Mouse (Mus musculus) embryonic facial prominence, embryonic 14.5 days (tissue): ENCODE measurements at regions not wholly inside any gene's neighbourhood (a gene's known extent, or its start where the extent isn't known, plus 50 kb on each side); places are given as distances from the start of the nearest gene placed in this dataset.

ENCODE experiments used
- ATAC-seq: fragments of 200-750 bp; cut with Nextera tagmentation; 2 replicates; pipeline ENCODE4 v1.8.0; 2017; ENCODE audit warnings: low read depth, moderate number of reproducible peaks, moderate TSS enrichment
- DNase-seq: peaks from one replicate; pipeline ENCODE4 v3.0.0-alpha.2; 2015; ENCODE audit warnings: low spot score
- H3K27ac ChIP-seq: fragments of 300-500 bp; sonication (generic); replicated peaks from 2 replicates; pipeline ENCODE4 v1.5.1; 2014; ENCODE audit warnings: low read depth, mild to moderate bottlenecking, low read length, moderate library complexity
- H3K27me3 ChIP-seq: fragments of 300-500 bp; sonication (generic); replicated peaks from 2 replicates; pipeline ENCODE4 v1.6.1; 2014; ENCODE audit warnings: low read length; ENCODE audit not compliant: control insufficient read depth, insufficient read depth
- H3K36me3 ChIP-seq: fragments of 300-500 bp; sonication (generic); 2 replicates; pipeline ENCODE4 v1.6.1; 2014; ENCODE audit warnings: low read length, mixed read lengths; ENCODE audit not compliant: control insufficient read depth, insufficient read depth
- H3K4me1 ChIP-seq: fragments of 300-500 bp; sonication (generic); 2 replicates; pipeline ENCODE4 v1.6.1; 2014; ENCODE audit warnings: antibody characterized with exemption, low read length; ENCODE audit not compliant: control insufficient read depth, insufficient read depth
- H3K4me2 ChIP-seq: fragments of 300-500 bp; sonication (generic); 2 replicates; pipeline ENCODE4 v1.6.1; 2014; ENCODE audit warnings: low read depth, mild to moderate bottlenecking, low read length, moderate library complexity, mixed read lengths
- H3K4me3 ChIP-seq: fragments of 300-500 bp; sonication (generic); 2 replicates; pipeline ENCODE4 v1.5.1; 2014; ENCODE audit warnings: low read depth, mild to moderate bottlenecking, low read length
- H3K9ac ChIP-seq: fragments of 300-500 bp; sonication (generic); 2 replicates; pipeline ENCODE4 v1.6.1; 2014; ENCODE audit warnings: low read depth, mild to moderate bottlenecking, low read length, moderate library complexity, mixed read lengths
- H3K9me3 ChIP-seq: fragments of 300-500 bp; sonication (generic); 2 replicates; pipeline ENCODE4 v1.6.1; 2016; ENCODE audit warnings: low read length; ENCODE audit not compliant: control insufficient read depth
- WGBS: fragments of 180-500 bp; shearing (Covaris S2); extraction: QIAGEN DNeasy Blood & Tissue Kit; methylation state at CpG from one replicate; pipeline ENCODE4 v1.1.7; 2014; 5-methylcytosine and 5-hydroxymethylcytosine counted together

DNA sequence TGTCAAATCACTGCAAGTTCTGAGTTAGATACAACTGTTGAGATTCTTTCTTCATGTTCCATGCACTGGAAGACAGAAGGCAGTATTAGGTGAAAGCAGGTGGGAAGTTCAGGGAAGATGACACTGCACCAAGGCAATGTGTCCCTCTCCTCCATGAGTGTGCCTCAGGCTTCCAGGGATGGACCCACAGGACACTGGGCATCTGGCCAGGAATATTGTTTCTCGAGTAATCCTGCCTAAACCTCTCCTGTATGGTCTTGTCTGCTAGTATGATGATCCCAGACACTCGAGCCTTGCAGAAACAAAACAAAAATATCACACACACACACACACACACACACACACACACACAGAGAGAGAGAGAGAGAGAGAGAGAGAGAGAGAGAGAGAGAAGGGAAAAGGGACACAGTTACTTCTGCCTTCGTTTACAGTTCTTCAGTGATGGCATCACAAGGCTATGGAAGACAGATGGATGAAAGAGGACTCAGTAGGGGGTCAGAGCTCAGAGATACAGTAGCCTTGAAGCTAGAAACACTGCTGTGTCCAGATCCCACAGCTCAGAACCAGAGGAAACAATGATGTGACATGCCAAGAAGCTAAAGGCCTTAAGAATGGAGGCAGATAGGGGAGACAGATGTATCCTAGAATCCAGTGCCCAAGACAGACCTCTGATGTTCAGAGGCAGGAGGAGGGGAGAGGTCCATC, 154.8 kb downstream of the Gm815 start:
- Histone ChIP-seq H3K4me3 (no peak overlapping the region), H3K36me3 (no peaks in the 10 kb centered on the region), H3K9ac (no peak overlapping the region), H3K4me2 (no peak overlapping the region), H3K27me3 (no peaks in the 10 kb centered on the region), H3K9me3 (no peaks in the 10 kb centered on the region), H3K27ac (no peak overlapping the region), H3K4me1 (no peaks in the 10 kb centered on the region)
- DNase-seq (peak; percentile 24), ATAC-seq (no peak)
- 49% methylated on average over 3 of the region's 3 CpGs for WGBS

DNA sequence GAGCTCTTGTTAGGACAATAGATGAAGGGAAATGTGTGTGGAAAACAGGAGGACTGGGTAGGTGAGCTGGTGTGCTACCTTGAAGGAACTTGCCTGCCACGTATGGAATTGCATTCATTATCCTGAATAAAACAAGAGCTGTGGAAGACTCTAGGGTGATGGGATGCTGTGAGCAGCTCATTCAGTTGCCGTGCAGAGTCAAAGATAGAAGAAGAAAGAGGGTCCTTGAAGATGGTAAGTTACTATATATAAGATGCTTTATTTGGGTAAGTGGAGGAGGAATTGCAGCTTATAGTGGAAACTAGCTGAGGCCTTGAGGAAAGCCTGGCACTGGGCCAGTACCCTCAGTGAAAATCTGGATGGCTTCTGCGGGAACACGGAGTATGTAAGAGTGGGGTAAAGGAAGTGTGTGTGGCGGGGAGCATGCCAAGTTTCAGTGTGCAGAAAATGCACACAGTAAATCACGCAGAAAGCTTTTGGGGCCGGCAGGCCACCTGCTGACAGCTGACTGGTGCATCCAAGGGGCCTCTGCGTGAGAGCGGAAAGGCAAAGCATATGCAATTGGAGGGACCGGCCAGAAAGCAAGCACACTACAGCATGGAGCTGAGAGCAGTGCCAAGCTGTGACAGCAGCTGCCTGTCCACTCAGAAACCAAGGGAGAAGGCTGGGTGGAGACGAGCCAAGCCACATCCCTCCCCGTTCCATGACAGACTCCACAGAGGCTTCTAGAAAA, 149.7 kb upstream of the Vldlr start:
- DNase-seq (peak; percentile 90), ATAC-seq (peak; percentile 88)
- Histone ChIP-seq H3K36me3 (no peaks in the 10 kb centered on the region), H3K4me2 (peak overlapping the region; percentile 34), H3K27ac (peak overlapping the region; percentile 3; the same call in 1 of the 2 replicates), H3K9ac (no peak overlapping the region), H3K27me3 (no peaks in the 10 kb centered on the region), H3K9me3 (no peaks in the 10 kb centered on the region), H3K4me3 (no peak overlapping the region), H3K4me1 (peaks cover 13% of the 10 kb centered on the region; the same call in 1 of the 2 replicates)
- 28% methylated on average over 12 of the region's 12 CpGs for WGBS

DNA sequence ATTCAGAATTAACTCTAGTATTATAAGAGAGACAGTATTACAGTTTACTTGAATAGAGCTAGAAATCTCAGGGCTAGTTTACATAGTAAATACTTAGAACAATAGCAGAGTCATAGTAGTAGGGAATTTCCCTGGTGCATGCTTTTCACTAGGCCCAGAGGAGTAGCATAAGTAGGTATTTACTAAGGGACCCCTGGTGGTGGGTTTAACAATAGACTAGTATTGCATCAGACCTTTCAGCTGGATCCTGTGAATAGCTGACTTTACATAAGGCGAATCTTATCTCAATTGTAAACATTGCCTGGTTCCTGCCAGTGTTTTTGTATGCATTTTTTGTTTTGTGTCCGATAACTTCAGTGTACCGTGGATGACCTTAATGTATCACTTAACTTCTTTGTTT, 143.0 kb upstream of the Vldlr start:
- H3K4me1 ChIP-seq, result peaks cover 1% of the 10 kb centered on the region; the same call in 1 of the 2 replicates
- H3K27ac ChIP-seq, result no peak overlapping the region
- no peak overlapping the region for H3K4me3 ChIP-seq
- no peak for DNase-seq
- no peaks in the 10 kb centered on the region for H3K9me3 ChIP-seq
- no peak for ATAC-seq
- H3K36me3 ChIP-seq, result no peaks in the 10 kb centered on the region
- no peaks in the 10 kb centered on the region for H3K27me3 ChIP-seq
- H3K4me2 ChIP-seq, result no peak overlapping the region
- no peak overlapping the region for H3K9ac ChIP-seq
- 89% methylated on average over 3 of the region's 3 CpGs for WGBS

DNA sequence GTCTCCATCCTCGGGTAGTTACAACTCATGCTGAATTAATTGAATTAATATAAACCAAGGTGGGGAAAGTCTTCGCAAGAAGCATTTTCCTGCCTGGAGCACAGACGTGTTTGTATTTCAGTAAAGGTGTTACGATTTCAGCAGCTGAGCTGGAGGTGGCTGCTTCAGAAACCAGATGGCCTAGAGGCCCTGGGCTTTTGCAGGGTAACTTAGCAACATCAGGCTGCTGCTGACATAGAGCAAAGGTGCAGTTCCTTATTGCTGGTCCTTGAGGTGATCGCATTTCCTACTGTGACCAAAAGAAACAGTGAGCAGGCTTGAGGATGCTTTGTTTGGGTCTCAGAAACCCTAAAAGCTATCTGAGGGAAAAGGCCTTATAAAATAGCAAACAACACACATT, 141.3 kb upstream of the Vldlr start:
- H3K27ac ChIP-seq, result no peak overlapping the region
- H3K9me3 ChIP-seq, result no peaks in the 10 kb centered on the region
- no peak overlapping the region for H3K4me2 ChIP-seq
- ATAC-seq, result no peak
- no peaks in the 10 kb centered on the region for H3K27me3 ChIP-seq
- H3K36me3 ChIP-seq, result no peaks in the 10 kb centered on the region
- no peak for DNase-seq
- H3K9ac ChIP-seq, result no peak overlapping the region
- 56% methylated on average over 5 of the region's 5 CpGs for WGBS
- H3K4me3 ChIP-seq, result no peak overlapping the region
- no peaks in the 10 kb centered on the region for H3K4me1 ChIP-seq

DNA sequence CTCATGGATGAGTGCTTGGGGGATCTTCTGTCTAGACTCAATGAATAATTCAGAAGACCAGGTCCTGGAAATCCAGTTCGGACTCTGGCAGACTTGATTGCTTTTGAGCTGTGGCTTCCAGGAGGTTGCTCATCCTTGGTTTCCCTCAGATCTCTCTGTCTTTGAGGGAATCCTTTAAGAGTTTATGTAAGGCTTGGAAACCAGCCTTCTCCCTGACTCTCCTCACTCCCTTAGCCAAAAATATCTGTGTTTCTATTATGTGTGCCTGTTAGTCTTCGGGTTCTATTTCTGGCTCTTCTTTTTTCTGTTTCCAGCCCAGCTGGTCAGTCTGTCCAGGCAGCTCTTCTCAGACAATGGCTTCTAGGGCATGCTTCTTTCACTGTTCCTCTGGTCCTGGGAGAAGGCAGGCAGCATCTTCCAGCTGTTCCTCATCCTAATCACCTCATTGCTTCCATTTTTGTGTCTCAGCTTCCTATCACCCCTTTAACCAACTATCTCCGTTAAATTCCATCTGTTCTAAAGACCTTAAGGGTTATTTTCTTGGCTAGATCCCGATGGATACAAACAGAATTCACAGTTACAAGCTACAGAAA, 139.3 kb upstream of the Vldlr start:
- Histone ChIP-seq H3K9me3 (no peaks in the 10 kb centered on the region), H3K36me3 (no peaks in the 10 kb centered on the region), H3K4me2 (no peak overlapping the region), H3K4me3 (no peak overlapping the region), H3K27ac (no peak overlapping the region), H3K9ac (no peak overlapping the region), H3K4me1 (no peaks in the 10 kb centered on the region), H3K27me3 (no peaks in the 10 kb centered on the region)
- ATAC-seq, result no peak
- DNase-seq, result no peak
- WGBS, result 73% methylated on average over 4 of the region's 4 CpGs

DNA sequence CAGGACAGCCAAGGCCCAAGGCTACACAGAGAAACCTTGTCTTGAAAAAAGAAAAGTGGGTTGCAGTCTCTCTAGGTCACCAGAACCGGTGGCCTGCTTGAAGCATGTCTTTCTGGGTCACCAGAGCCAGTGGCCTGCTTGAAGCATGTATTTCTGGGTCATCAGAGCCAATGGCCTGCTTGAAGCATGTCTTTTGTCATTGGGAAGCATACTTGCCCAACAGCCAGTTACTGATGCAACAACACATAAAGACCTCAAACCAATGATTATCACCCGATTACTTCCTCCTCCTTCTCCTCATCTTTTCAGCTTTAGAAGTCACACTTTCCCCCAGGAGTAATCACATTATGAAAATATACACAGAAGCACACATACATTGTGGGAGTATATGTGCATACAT, 128.9 kb upstream of the Vldlr start:
- H3K9ac ChIP-seq, result no peak overlapping the region
- H3K4me3 ChIP-seq, result no peak overlapping the region
- H3K4me1 ChIP-seq, result no peaks in the 10 kb centered on the region
- no peak overlapping the region for H3K4me2 ChIP-seq
- H3K27ac ChIP-seq, result no peak overlapping the region
- H3K36me3 ChIP-seq, result no peaks in the 10 kb centered on the region
- no peaks in the 10 kb centered on the region for H3K9me3 ChIP-seq
- ATAC-seq (no peak), DNase-seq (no peak)
- no peaks in the 10 kb centered on the region for H3K27me3 ChIP-seq
- 75% methylated on average over 2 of the region's 2 CpGs for WGBS

DNA sequence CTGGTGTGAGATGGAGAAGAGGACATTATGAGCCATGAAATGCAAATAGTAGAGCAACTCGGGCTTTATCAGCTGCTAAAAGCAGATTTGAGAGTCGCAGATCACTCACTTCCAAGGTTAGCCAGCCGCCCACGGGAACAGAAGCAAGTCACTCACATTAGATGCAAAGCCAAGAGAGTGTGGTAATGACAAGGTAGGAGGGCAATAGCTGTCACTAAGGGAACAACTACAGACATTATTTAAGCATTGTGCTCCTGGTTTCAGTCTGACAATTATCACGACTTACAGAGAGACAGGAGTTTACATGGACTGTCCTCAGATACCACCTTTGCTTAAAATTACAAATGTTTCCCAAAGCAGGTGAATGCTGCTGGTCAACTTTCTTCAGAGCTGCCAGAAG, 128.5 kb upstream of the Vldlr start:
- no peak overlapping the region for H3K4me3 ChIP-seq

DNA sequence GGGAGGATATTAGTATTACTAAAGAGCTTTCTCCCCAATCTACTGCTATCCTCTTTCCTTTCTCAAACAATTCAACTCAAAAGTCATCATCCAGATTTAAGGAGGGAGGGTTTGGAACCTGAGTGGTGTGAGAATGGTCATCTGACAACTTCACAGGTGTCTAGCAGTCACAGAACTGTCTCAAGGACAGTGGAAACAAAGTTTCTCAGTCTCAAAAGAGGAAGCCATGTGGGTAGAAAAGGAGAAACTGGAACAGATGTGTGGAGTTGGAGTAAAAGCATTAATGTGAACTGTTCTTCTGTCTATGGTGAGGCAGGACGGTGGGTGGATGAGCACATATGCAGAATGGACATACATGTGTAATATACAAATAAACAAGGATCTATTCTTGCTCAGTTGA, 127.2 kb upstream of the Vldlr start:
- Histone ChIP-seq H3K27me3 (no peaks in the 10 kb centered on the region), H3K9ac (no peak overlapping the region), H3K4me3 (no peak overlapping the region), H3K36me3 (no peaks in the 10 kb centered on the region), H3K4me2 (no peak overlapping the region), H3K4me1 (no peaks in the 10 kb centered on the region), H3K9me3 (no peaks in the 10 kb centered on the region), H3K27ac (no peak overlapping the region)
- ATAC-seq, result no peak
- no peak for DNase-seq
- WGBS, result 84% methylated on average over 1 of the region's 1 CpGs

More for the DNA sequence above, 128.5 kb upstream of the Vldlr start:
- H3K27ac ChIP-seq, result no peak overlapping the region
- no peak overlapping the region for H3K4me2 ChIP-seq
- WGBS, result 80% methylated on average over 5 of the region's 5 CpGs
- H3K4me1 ChIP-seq, result no peaks in the 10 kb centered on the region
- no peak for ATAC-seq
- no peak for DNase-seq
- H3K9ac ChIP-seq, result no peak overlapping the region
- no peaks in the 10 kb centered on the region for H3K27me3 ChIP-seq
- H3K36me3 ChIP-seq, result no peaks in the 10 kb centered on the region
- H3K9me3 ChIP-seq, result no peaks in the 10 kb centered on the region
